Mouse (Mus musculus) embryo, embryonic 10.5 days (tissue): ENCODE measurements at regions not wholly inside any gene's neighbourhood (a gene's known extent, or its start where the extent isn't known, plus 50 kb on each side); places are given as distances from the start of the nearest gene placed in this dataset.
A peak's percentile ranks its signal among the peaks of the same experiment; 100 is the strongest.

Source experiments
- DNase-seq: peaks from one replicate; pipeline ENCODE4 v3.0.0-alpha.2; 2015; ENCODE audit warnings: low spot score

DNA sequence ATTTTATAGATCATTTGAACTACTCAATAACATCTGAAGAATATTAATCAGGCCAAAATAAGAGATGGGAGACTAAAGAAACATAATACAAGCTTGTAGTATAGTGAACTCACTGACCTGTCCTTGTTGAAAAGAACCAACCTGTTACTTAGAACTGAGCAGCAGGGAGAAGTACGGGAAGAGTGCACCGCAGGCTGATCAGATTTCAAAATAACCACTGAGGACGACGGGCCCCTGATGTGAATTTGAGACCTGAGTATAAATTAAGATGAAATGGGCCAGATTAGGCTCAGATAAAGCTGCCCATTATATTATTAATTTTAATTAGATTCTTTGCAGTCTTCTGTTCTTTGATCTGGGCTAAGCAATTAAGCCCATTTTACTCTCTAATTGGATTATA lies 391.2 kb upstream of the Tyrp1 start:
- no peak for DNase-seq

DNA sequence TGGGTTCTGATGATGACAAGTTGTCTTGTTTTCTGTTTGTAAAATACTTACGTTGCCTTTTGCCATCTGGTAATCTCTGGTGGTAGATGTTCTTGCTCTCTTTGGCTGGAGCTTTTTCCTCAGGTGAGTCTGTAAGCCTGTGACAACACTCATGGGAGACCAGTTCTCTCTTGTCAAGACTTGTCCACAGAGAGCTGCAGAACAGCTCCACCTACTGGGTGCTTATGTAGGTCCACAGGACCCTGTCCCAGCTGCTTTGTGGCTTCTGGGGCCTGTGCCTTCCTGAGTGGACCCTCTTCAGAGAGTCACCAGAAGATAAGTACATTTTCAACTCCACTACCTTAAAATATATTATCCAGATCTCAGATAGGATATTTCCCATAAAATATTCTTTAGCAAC lies 370.3 kb upstream of the Tyrp1 start:
- peak; percentile 16 for DNase-seq

DNA sequence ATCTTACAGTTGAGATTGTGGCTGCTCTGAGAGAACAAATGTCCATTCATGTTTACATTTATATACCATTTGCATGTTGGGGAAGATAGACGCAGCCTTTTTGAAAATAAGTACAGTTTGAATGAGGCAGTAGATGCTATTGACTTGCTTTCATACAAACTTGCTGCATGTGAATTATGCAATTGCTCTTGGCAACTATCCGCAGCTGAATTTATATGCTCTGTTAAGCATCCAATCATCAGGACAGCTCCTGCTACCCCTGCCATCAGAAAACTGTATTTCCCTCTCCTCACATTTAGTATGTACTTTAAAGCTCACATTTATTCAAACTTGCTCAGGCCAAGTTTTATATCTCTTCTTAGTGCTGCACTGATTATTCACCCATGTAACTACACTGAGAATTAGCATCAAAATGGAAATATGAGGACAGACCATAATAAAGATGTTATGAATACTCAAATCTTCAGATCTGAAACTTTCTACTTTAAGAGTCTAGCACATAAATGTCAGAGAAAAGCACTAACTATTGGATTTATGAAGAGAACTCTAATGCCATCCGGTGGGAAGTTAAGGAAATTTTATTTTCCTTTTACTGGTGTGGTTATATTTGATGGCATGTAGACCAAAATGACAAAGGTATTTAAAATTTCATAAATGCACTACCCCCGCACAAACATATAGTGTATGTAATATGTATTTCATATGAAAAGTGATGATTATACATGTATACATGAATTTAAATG lies 358.0 kb upstream of the Tyrp1 start:
- DNase-seq, result no peak

DNA sequence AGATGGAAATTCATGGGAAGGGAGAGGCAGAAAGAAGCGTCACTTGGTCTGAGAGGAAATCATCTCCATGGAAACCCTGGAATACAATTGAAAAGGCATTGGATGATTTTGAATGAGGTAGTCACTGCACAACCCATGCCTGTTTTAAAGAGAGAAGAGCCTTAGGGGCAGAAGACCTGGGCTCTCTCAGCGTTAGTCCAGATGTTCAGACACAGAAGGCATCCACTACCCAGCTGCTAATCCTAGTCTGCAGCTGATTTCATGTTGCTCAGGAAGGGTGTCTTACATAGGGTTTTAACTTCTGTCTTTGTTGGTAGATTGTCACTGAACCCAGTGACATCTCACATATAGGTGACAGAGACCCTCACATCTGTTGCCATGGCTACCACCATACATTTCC lies 318.8 kb upstream of the Tyrp1 start:
- DNase-seq, result peak; percentile 2

DNA sequence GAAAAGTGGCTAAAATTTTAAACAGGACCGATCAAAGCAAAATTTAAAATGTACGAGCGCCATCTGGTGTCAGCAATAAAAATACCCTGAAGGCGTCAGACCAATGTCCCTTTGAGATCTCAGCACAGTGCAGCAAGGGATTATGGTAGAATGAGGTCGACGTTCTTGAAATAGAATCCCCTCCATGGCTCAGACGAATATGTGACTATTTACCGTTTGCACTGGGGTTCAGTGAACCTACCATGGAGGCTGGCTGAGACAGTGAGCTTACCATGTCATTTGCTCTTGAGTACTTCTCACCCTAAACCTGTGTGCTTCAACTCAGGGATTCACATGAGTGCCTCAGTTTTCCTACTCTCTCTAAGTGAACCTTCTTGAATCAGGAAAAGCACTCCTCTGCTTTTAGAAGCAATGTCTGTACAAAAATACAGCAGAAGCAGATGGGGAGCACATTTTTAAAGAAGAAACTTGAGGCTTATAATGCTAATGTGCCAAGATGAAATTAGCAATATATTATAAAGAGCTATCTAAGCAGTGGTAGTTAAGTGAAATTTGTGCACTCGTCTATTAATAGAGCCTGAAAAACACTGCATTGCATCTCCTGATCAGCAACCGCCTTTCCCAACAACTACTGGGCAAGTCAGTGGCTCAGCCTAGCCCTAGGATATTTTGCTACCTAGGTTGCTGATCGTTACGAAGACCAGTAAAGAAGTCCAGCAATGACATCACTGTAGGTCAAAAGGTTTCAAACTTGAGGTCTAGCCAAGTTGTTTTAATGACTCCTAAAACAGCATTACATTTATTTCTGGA lies 316.2 kb upstream of the Tyrp1 start:
- DNase-seq, result peak; percentile 82

DNA sequence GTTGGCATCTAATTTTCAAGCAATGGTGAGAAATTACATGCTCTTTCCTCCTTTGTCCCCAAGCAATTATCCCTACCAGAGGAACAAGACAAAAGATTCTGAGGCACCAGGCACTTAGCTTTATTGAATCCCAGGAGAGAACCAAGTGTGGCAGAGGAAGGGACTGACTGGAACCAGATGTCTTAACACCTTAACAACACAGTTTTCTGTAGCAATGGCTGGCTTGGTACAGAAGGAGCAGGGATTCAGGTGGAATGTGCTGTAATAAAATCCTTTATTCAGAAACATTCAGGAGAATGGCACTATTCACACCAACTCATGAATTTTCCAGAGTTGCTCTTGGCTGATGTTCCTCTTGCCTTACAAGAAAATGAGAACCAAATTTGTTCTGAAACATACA lies 315.3 kb upstream of the Tyrp1 start:
- peak; percentile 12 for DNase-seq

DNA sequence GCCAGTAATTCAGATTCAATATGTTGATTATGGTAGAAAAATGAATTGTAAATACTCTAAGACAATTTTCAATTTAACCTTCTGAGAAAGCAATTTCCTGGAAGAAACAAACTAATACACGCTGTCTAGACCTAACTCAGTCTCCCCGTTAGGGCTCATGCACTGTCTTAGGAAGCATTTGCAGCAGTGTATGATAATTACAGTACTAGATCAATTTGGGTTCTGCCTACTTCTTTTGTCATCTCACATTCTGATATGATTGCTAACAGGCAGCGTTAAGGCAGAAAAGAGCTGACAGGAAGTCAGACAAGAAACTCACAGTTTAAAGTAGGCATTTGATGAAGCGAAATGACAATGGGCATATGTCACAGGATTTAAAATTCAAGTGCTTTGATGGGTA lies 294.1 kb upstream of the Tyrp1 start:
- DNase-seq, result no peak

DNA sequence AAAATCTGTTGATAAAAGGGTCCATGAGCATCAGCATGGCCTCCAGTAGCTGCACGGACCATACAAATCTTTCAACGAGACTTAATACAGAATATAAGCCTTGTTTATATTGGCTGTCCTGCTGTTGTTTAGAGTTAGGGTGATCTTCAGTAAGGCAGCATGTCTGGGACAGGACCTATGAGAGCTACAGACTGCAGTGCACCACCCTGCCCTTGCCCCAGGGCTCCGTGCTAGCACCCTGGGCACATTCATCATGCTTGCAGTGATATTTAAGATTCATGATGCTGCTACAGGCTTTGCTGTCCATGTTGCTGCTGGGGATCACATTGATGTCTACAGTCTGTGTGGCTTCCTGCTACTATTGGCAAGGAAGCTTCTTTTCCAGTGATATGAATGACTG lies 288.8 kb upstream of the Tyrp1 start:
- DNase-seq, result no peak

DNA sequence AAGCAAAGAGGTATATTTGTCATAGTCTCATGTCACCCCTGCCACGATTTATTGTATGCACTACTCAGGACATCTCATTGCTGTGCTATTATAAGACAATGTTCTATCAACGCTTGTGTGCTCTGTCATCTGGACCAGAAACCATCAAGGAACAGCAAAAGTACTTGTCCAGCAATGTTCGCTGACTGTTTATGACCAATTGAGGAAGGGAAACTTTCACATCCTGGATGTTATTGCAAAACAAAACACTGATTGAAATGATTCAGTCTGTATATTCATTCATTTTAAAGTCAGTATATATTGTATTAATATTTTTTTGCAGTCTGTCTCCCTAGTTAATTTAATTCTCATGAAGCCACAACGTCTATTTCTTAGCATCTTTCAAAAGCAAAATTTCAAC lies 244.5 kb upstream of the Tyrp1 start:
- no peak for DNase-seq

DNA sequence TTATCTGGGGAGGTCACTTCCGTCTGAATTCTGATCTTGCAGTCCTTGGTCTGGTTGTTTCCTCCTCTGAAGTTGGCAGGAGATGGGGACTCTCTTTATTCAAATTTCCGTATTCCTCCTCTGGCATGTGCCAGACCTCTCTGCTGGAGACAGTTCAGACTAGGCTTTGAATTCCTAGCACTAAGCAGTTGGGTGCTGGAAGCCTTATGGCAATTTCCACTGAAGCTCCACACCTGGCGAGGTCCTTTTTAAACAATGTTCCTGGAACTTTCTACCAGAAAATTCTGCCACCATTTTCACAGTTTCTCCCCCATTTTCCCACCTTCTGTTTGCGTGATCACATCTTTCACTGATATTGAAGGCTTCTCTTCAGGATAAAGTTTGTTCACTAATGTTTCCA lies 205.7 kb upstream of the Tyrp1 start:
- DNase-seq, result no peak

DNA sequence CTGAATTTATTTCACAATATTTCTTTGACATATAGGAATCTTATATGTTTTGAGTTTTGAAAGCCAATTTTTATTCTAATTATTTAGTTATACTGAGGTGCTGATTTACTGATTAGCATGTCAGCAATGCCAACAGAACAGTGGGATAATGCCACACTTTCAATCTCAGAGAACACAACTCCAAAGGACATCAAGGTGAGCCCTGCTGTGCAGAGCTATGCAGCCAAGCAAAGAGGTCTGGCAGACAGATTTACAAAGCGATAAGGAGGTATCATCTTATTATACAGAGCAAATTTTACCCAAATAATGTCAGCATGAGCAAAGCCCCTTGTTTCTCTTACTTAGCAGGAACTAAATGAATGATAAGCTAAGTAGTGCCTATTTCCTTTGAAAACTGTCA lies 204.7 kb upstream of the Tyrp1 start:
- no peak for DNase-seq

DNA sequence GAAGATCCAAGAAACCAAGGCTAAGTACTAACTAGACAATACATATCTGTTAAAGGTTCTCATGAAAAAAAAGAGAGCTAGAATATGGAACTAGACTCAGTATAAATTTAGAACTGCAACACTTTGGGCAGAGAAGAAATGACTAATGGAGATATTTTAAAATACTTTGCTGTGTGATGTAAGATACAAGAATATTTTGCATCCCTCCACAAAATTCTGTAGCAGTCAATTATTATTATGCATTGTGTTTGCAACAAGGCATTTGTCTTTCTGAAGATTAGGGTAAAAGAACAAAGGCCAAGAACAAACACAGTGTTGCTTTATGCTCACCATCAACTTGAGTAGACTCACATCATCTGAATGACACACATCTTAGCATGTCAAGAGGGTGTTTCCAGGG lies 203.7 kb upstream of the Tyrp1 start:
- DNase-seq, result no peak

DNA sequence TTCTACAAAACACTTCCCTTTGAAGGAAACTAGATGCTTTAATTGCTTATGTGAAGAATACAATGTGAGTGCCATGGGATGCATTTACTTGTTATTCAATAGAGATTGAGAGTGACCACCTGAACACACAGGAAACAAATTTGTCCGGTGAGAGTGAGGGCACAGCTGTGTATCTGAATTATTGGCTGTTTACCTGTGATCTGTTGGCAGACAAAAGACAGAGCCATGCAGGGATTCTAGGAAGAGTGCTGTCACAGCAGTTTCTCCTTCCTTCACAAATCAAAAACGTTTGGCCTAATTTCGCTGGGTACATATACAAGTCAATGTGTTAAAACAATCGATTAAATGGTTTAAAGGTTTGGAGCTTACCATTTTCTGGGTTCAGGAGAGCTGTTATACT lies 202.9 kb upstream of the Tyrp1 start:
- DNase-seq, result no peak

DNA sequence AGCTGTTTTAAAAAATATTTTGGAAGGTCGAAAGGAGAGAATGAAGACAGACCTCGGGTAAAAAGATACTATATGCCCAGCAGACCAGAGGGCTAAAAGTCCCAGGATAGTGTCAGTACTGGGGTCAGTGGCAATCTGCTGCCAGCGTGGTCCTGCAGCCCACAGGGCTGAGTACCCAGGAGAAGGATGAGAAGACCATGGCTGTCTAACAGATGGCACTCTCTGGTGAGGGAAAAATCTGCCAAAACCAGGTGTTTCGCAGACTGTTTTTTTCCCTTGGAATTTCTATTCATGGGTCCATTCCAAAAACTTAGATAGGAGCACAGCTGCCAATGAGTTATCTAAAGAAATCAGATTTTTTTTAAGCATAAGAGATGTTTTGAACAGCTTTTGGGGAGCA lies 202.5 kb upstream of the Tyrp1 start:
- no peak for DNase-seq

DNA sequence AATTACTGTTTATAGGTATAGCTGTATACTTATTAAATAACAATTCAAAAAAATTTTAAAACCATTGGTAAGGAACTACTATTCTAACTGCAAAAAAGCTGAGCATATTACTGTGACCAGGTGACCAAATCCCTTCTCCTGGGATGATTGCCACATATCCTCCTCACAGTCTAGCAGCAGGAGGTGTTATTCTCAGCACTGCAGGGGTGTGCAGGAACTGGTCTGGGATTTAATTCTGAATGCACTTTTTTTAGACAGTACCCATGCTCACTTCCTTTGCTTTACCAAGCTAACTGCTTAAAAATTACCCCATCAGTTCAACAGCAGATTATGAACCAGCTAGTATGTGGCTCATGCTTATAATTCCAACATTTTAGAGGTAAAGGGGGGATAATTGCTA lies 195.5 kb upstream of the Tyrp1 start:
- DNase-seq, result no peak
